Mouse (Mus musculus) kidney, adult 2 months (tissue): ENCODE measurements around the gene Kremen2.

ENCODE experiments used
- CTCF ChIP-seq: fragments of 200-500 bp; conservative IDR thresholded peaks from 2 replicates; pipeline ENCODE4 v1.5.1; 2011; ENCODE audit warnings: low read depth, mild to moderate bottlenecking, control low read depth, low read length, moderate library complexity, mixed read lengths; ENCODE audit not compliant: insufficient read depth, insufficient read length
- POLR2A ChIP-seq: fragments of 200-500 bp; IDR thresholded peaks from one replicate; pipeline ENCODE4 v1.6.1; 2011; ENCODE audit warnings: low read depth, low read length, control low read depth

DNA sequence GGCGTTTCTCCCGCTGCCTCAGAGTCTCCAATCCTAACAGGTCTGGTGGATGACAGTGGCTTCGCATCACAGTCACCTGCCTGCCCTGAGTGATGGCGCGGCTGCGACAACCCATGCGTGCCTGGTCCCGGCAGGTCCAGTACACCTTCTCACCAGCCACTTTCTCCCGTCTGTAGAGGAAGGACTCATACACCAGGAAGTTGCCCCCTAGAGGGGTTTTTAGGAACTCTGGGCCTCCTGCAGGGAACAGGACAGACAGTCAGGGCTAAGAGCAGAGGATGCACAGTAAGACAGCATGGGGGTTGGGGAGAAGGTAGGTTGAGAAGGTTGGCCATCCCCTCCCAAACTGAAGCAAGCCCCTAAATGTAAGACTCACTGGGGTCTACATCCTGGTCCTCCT, 14.6 kb upstream of the Kremen2 start:
- no peak for TF ChIP-seq CTCF
- TF ChIP-seq POLR2A, result no peak
